In the genomic region with DNA sequence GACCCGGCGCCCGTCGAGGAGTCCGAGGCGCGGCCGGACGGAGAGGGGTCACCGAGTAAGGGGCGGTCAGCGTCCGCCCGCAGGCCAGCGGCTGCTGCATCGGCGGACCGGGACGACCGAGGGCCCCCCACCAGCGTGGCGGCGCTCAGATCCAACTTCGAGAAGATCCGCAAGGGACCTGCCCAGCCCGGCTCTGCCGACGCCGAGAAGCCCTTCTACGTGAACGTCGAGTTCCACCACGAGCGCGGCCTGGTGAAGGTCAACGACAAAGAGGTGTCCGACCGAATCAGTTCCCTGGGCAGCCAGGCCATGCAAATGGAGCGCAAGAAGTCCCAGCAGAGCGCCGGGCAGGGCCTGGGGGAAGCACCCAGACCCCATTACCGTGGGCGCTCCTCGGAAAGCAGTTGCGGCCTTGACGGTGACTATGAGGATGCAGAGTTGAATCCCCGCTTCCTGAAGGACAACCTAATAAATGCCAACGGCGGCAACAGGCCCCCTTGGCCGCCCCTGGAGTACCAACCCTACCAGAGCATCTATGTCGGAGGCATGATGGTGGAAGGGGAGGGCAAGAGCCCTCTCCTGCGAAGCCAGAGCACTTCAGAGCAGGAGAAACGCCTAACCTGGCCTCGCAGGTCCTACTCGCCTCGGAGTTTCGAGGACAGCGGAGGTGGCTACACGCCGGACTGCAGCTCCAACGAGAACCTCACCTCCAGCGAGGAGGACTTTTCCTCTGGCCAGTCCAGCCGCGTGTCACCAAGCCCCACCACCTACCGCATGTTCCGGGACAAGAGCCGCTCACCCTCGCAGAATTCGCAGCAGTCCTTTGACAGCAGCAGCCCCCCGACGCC, we compare ENCODE assay signal across 8 mouse cellular contexts. TPM values are rescaled to one million over a fixed set of nuclear protein-coding genes. Genes with fewer than 3 reads are reported as not detected.
DNase-seq lines count a peak whose midpoint lies in the region; TF ChIP-seq lines count a peak whose summit lies in the region.

No protein-coding gene starts in this region.

- H3K27me3 ChIP-seq in limb, embryonic 10.5 days (ENCODE audit: low read depth, poor library complexity, severe bottlenecking): peaks cover 7% of the 10 kb centered on the region; the same call in 1 of the 2 replicates

- intact Hi-C loops in heart, postnatal 14 days (cut with DNase I): loop anchor here (5.0 kb wide), 1 partner anchor 41 kb away; no protein-coding TSS in a partner anchor

- DNase-seq in adrenal gland, adult (ENCODE audit: inconsistent age in 2 of 2, low spot score in 1 of 2): peak; percentile 64 to 77
- DNase-seq in adrenal gland, postnatal 4 days (ENCODE audit: low spot score in 2 of 2): no peak
- DNase-seq in 3134 (ENCODE audit: extremely low read depth, insufficient read length, low spot score): peak; percentile 64
- DNase-seq in heart, postnatal 14 days: peak; percentile 24 to 25
- DNase-seq in limb, embryonic 10.5 days (ENCODE audit: low spot score): peak; percentile 65
- DNase-seq in naive thymus-derived CD4-positive, alpha-beta T cell, adult 2 months (ENCODE audit: low read depth): peak; percentile 36
- DNase-seq in c-Kit-positive CD71-positive TER-119-positive erythroid progenitor cells, embryonic 14.5 days (ENCODE audit: low spot score): no peak

- no peak for TF ChIP-seq POLR2A in cortical plate, adult 2 months (IDR thresholded peaks at IDR 0.05; ENCODE audit: extremely low read depth, insufficient read depth, low read length)

- 2% methylated on average over 71 of the region's 71 CpGs for WGBS in limb, embryonic 10.5 days

- H3K4me3 ChIP-seq in cortical plate, adult 2 months (ENCODE audit: insufficient read depth, low read length): peak overlapping the region; percentile 73
- peak overlapping the region; percentile 91 for H3K4me3 ChIP-seq in limb, embryonic 10.5 days

- H3K4me1 ChIP-seq in cortical plate, adult 2 months (ENCODE audit: control insufficient read depth, insufficient read depth, low read length): peaks cover 10% of the 10 kb centered on the region
- H3K4me1 ChIP-seq in limb, embryonic 10.5 days: peaks cover 67% of the 10 kb centered on the region

- TF ChIP-seq CTCF in cortical plate, adult 2 months (IDR thresholded peaks at IDR 0.05; ENCODE audit: extremely low read depth, insufficient read depth, low read length): no peak

- H3K27ac ChIP-seq in cortical plate, adult 2 months (ENCODE audit: insufficient read depth, low read length): peak overlapping the region; percentile 6
- peak overlapping the region; percentile 91 for H3K27ac ChIP-seq in limb, embryonic 10.5 days

- peaks cover 22% of the 10 kb centered on the region for H3K36me3 ChIP-seq in limb, embryonic 10.5 days

- H3K9me3 ChIP-seq in limb, embryonic 10.5 days (replicated peaks): no peaks in the 10 kb centered on the region

RNA-seq across cellular contexts. Expression of gene Bcr, which starts 1.2 kb away (rescaled TPM):
- total RNA-seq in adrenal gland, postnatal 4 days (2021): 10 to 100 TPM; 28.2 to 31.7 TPM
- polyA plus RNA-seq in cortical plate, adult 2 months (2012; rRNA removed): 67.3 and 78.1 TPM in 2 replicates
- 10 to 100 TPM; 11.6 to 12.3 TPM for total RNA-seq in heart, postnatal 14 days (2021)
- polyA plus RNA-seq in limb, embryonic 10.5 days (2016; fragmentation: Nextera tagmentation; extraction: Ambion mirVana): 7.0 and 7.6 TPM in 2 replicates

RNA-seq across cellular contexts. Expression of gene Rab36, which starts 24.7 kb away (rescaled TPM):
- total RNA-seq in adrenal gland, postnatal 4 days (2021): 10 to 100 TPM; 23.7 to 23.9 TPM
- polyA plus RNA-seq in cortical plate, adult 2 months (2012; rRNA removed): 40.8 and 40.9 TPM in 2 replicates
- 1 to 10 TPM in 1 of 2 experiments, under 1 TPM in 1; 0.80 to 1.2 TPM for total RNA-seq in heart, postnatal 14 days (2021)
- polyA plus RNA-seq in limb, embryonic 10.5 days (2016; fragmentation: Nextera tagmentation; extraction: Ambion mirVana): 10.6 and 13.2 TPM in 2 replicates

RNA-seq across cellular contexts. Expression of gene Rsph14, which starts 29.2 kb away (rescaled TPM):
- under 1 TPM; 0.25 to 0.34 TPM for total RNA-seq in adrenal gland, postnatal 4 days (2021)
- 0.17 and 0.21 TPM in 2 replicates for polyA plus RNA-seq in cortical plate, adult 2 months (2012; rRNA removed)
- not detected for total RNA-seq in heart, postnatal 14 days (2021)
- polyA plus RNA-seq in limb, embryonic 10.5 days (2016; fragmentation: Nextera tagmentation; extraction: Ambion mirVana): not detected in 2 replicates

Comparison
In these comparisons a context has a peak if more than half of its experiments do, and no peak if none do; other contexts are left out.
1. DNase-seq: peak in adrenal gland, adult (2 of 2), 3134 (single experiment), heart, postnatal 14 days (2 of 2), limb, embryonic 10.5 days (single experiment) and naive thymus-derived CD4-positive, alpha-beta T cell, adult 2 months (single experiment); none in adrenal gland, postnatal 4 days (0 of 2) and c-Kit-positive CD71-positive TER-119-positive erythroid progenitor cells, embryonic 14.5 days (single experiment).
2. RNA of gene Rab36, which starts 24.7 kb away (total RNA-seq): 23.7 to 23.9 TPM in adrenal gland, postnatal 4 days; 0.80 to 1.2 TPM in heart, postnatal 14 days; every median in the first group is over 10 times any median in the second.